Mouse (Mus musculus) lung, adult 18-20 months (tissue): ENCODE data around the gene Rnpep.

Experiments
- DNase-seq, 2 experiments: peaks; one replicate each; pipeline ENCODE4 v3.0.0; 2022; ENCODE audit warnings: mixed read lengths in 2 of 2

The Rnpep gene

GRCm38 (mm10) chr1:135283826-135284291 lies at the start of gene Rnpep:
TSS of gene Rnpep (minus strand) at chr1:135284084.
- DNase-seq, result peak; percentile 74 to 81

- DNase-seq, result no peak
These were observed 46.7 kb upstream of the Rnpep start for GRCm38 (mm10) chr1:135330578-135330977.

DNA sequence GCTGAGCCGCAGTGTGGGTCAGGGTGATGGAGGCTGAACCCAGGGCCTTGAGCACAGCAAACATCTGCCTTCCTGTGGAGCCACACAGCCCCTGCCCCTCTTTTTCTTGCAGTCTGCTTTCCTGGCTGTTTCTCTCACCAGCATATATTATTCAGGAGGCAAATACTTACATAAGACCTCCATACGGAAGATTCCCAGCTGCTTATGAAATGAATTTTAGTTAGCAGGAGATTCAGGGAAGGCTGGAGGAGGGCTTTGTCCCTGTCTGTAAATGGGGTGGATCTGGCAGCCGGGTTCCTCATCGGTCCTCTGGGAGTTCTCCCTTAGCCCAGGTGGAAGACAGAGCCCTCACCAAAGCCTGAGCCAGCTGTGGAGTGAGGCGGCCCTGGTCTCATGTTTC lies 44.5 kb upstream of the Rnpep start:
- DNase-seq, result no peak

GRCm38 (mm10) chr1:135325934-135326333 lies 42.0 kb upstream of the Rnpep start:
- no peak for DNase-seq

DNA sequence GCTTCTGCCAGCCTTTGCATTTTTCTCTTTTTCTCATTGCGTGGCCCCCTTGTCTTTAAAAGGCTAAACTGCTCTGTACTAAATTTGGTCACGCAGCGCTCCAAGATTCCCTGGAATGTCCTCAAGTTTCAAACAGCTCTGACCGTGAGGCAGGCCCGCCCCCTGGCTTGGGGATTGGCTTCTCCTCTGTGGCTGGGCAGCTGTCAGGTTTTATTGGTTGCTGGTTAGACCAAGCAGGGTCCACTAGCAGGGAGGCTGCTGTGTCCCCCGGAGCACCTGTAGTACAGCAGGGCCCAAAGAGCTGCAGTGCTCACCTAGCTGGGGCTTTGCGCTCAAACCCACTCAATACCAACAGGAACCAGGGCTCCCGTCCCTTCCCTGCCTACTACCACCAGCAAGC lies 40.7 kb upstream of the Rnpep start, which contains the start of gene Lmod1:
Gene Lmod1, plus strand, starts transcription at position 237 of the 400 bp plus-strand sequence.
- peak; percentile 34 to 37 for DNase-seq

GRCm38 (mm10) chr1:135323367-135323901 lies 39.5 kb upstream of the Rnpep start:
- DNase-seq, result no peak

GRCm38 (mm10) chr1:135313284-135314031 lies 29.6 kb upstream of the Rnpep start, which contains the start of gene Timm17a:
TSS of gene Timm17a (minus strand) at chr1:135313778.
- peak; percentile 93 to 95 for DNase-seq

DNA sequence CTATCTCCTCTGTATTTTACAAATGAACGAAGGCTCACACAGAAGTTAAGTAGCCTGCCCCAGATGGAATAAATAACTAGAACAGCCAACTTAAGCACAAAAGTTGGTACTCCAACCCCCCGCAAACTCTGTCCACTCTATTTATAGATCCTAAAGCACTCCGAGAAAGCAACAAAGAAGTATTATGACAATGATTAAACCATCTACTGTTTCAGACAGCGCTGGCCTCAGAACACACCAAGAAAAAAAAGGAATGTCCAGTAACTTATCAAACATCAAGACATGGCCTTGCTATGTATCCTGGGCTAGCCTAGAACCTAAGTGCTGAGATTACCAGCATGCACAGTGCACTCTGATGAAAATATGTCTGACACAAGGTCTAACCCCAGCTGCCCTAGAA lies 28.3 kb upstream of the Rnpep start:
- DNase-seq, result no peak

GRCm38 (mm10) chr1:135311356-135311755 lies 27.5 kb upstream of the Rnpep start:
- no peak for DNase-seq

GRCm38 (mm10) chr1:135290908-135291307 lies 7.0 kb upstream of the Rnpep start:
- DNase-seq, result peak in 1 of 2 experiments; percentile 21

DNA sequence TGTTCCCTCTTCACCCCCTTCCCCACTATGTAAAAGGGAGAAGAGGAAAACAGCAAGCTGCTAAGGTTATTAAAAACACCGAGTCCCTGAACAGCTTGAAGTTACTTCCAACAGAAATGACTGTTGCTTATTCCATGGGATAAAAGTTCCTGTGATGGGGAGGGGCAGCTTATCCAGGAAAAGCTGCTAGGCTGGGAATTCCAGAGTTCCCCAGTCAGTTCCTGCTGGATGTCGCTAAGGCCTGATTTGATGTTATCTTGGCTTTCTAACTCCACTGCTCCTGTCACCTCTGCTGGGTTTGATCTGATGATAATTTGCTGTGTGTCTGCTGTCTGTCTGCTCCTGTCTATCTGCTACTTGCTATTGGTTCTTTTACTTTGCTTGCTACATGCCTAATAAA lies 2.4 kb upstream of the Rnpep start:
- peak in 1 of 2 experiments; percentile 13 for DNase-seq

GRCm38 (mm10) chr1:135283287-135283825 lies 528 bp downstream of the Rnpep start:
- peak in 1 of 2 experiments; percentile 26 for DNase-seq

GRCm38 (mm10) chr1:135282536-135283286 lies 1.2 kb downstream of the Rnpep start:
- DNase-seq, result peak; percentile 55 to 79

GRCm38 (mm10) chr1:135281841-135282240 lies 2.0 kb downstream of the Rnpep start:
- DNase-seq, result no peak

DNA sequence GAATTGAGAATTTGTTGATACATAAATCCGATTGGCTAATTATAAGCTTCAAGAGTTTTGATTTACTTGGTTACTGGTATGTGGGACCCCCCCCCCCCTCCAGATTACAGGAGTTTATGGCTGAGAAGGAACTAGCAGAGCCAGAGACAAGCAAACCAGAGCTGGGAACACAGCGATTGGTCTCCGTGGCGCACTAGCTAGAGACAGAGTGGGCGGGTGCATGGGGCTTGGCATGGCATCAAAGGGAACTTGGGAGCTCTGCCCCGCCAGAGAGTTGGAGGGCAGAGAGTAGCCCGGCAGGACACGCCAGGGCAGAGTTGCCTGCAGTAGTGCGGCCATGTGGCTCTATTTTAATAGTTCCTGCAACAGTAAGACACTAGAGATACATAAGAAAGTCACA lies 3.2 kb downstream of the Rnpep start:
- DNase-seq, result peak; percentile 84 to 90

DNA sequence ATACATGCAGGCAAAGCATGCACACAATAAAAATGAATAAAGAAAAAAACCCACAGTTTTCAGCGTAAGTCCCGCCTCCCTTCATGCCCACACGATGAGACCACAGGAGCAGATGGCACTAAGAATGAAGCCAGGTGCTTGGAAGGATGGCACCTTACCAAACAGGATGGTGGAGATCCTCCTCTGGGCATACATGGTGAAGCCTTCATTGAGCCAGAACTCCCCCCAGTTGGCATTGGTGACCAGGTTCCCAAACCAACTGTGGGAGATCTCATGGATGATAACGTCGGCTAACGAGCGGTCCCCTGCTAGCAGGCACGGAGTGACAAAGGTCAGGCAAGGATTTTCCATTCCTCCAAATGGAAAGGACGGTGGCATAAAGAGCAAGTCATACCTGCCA lies 12.5 kb downstream of the Rnpep start:
- DNase-seq, result no peak

- no peak for DNase-seq
These were observed 16.0 kb downstream of the Rnpep start for GRCm38 (mm10) chr1:135267663-135268446.

DNA sequence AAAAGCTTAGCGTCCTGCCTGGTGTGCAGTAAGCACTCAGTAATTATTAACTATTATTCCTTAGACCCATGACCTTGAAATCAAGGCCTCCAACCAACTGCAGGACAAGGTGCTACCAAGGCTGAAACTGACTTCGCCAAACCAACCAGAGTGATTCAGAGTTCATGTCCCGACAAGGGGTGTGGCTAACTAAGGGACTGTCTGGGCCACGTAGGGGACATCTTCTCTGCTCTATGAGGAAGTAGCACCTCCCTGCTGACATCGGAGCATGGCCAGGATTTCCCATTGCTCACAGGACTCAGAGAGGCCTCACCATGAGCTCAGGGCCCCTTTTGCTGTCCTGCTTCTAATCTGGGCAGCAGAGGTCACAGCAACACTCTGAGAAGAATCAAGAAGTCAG lies 18.1 kb downstream of the Rnpep start:
- DNase-seq, result no peak

GRCm38 (mm10) chr1:135263316-135263715 lies 20.6 kb downstream of the Rnpep start:
- no peak for DNase-seq

DNA sequence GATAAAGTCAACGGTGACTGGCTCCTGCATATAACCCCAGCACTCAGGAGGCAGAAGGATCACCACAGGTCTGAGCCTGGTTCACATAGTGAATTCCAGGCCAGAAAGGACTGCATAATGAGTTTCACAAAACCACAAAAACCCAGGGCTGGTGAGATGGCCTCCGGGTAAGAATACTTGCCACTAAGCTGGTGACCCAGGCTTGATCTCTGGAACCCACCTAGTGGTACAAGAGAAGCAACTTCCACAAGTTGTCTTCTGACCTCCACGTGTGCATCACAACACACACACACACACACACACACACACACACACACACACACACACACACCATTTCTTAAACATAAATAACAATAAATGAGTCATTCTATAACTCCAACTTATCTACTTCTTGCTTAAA lies 21.6 kb downstream of the Rnpep start:
- no peak for DNase-seq

GRCm38 (mm10) chr1:135260931-135261330 lies 23.0 kb downstream of the Rnpep start:
- DNase-seq, result peak; percentile 85 to 91

DNA sequence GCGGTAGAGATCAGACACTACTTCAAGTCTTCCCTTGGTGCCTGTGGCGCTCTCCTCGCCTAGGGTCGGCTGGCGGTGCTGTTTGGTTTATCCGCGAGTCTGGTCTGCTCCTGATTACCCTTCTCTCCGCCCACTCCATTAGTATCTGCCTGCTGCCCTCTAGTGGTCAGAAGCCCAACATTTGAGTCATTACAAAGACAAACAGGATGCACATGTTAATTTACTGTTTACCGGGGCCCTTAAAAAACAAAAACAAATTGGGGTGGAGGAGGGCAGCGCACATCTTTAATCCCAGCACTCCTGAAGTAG lies 24.8 kb downstream of the Rnpep start:
- peak; percentile 74 to 86 for DNase-seq
